Mouse (Mus musculus) kidney, postnatal 0 days (tissue): ENCODE measurements around the gene Tmcc1. TPM values are rescaled to one million over a fixed set of nuclear protein-coding genes. Genes with fewer than 3 reads are reported as not detected.

Source experiments
- ATAC-seq: fragments of 200-750 bp; cut with Nextera tagmentation; replicated peaks from 2 replicates; pipeline ENCODE4 v1.8.0; 2017; ENCODE audit warnings: low read depth, moderate number of reproducible peaks, moderate TSS enrichment, moderate library complexity; ENCODE audit not compliant: low FRiP score
- DNase-seq: peaks from one replicate; pipeline ENCODE4 v3.0.0-alpha.2; 2016; ENCODE audit warnings: low spot score
- H3K27ac ChIP-seq: fragments of 300-500 bp; sonication (generic); 2 replicates; pipeline ENCODE4 v1.5.1; 2014; ENCODE audit warnings: mild to moderate bottlenecking
- H3K27me3 ChIP-seq: fragments of 300-500 bp; sonication (generic); 2 replicates; pipeline ENCODE4 v1.6.1; 2014; ENCODE audit warnings: low read length, mixed read lengths; ENCODE audit not compliant: insufficient read depth
- H3K36me3 ChIP-seq: fragments of 300-500 bp; sonication (generic); 2 replicates; pipeline ENCODE4 v1.6.1; 2014; ENCODE audit warnings: low read length, mixed read lengths; ENCODE audit not compliant: insufficient read depth
- H3K4me1 ChIP-seq: fragments of 300-500 bp; sonication (generic); replicated peaks from 2 replicates; pipeline ENCODE4 v1.6.1; 2014; ENCODE audit warnings: antibody characterized with exemption, low read length, mixed read lengths; ENCODE audit not compliant: insufficient read depth
- H3K4me2 ChIP-seq: fragments of 300-500 bp; sonication (generic); 2 replicates; pipeline ENCODE4 v1.6.1; 2014; ENCODE audit warnings: mild to moderate bottlenecking, low read length, moderate library complexity, mixed read lengths
- H3K4me3 ChIP-seq: fragments of 300-500 bp; sonication (generic); replicated peaks from 2 replicates; pipeline ENCODE4 v1.5.1; 2014; ENCODE audit warnings: low read depth, low read length
- H3K9ac ChIP-seq: fragments of 300-500 bp; sonication (generic); 2 replicates; pipeline ENCODE4 v1.6.1; 2014; ENCODE audit warnings: low read depth, low read length
- H3K9me3 ChIP-seq: fragments of 300-500 bp; sonication (generic); replicated peaks from 2 replicates; pipeline ENCODE4 v1.6.1; 2016; ENCODE audit warnings: low read length, inconsistent platforms, mixed read lengths
- CTCF ChIP-seq: IDR thresholded peaks from 2 replicates; pipeline ENCODE4 v1.5.1; 2016; ENCODE audit warnings: antibody characterized with exemption, low read depth, mild to moderate bottlenecking, moderate library complexity
- WGBS: fragments of 180-500 bp; shearing (Covaris S2); extraction: QIAGEN DNeasy Blood & Tissue Kit; methylation state at CpG from one replicate; pipeline ENCODE4 v1.1.7; 2014; 5-methylcytosine and 5-hydroxymethylcytosine counted together
- polyA plus RNA-seq: library from polyadenylated mRNA; unstranded; fragments of >200 nt; fragmentation: Nextera tagmentation; extraction: Ambion mirVana; gene quantifications from 2 replicates; pipeline ENCODE4 v1.2.1, GENCODE M21; 2015

Tmcc1 gene
- polyA plus RNA-seq, 1 experiment from 2014 or later = 6.9 TPM

DNA sequence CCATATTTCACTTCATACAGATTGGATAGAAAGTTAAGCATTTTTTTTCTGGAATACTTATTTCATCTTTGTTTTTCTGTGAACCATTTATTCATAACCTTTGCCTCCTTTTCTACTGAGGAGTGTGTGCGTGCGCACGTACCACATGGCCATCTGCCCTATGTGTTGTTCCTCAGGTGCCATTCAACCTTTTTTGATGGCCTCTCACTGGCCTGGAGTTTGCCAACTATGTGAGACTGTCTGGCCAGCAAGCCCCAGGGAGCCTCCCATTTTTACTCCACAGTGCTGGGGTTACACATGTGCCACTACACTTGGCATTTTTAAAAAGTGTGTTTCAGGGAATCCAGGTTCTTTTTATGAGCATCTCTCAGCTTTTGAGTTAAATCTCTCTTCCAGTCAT, 177.4 kb downstream of the Tmcc1 start:
- TF ChIP-seq CTCF = no peak
- H3K36me3 ChIP-seq = peaks cover 5% of the 10 kb centered on the region; the same call in 1 of the 2 replicates
- H3K9me3 ChIP-seq = no peaks in the 10 kb centered on the region
- no peak overlapping the region for H3K9ac ChIP-seq
- no peaks in the 10 kb centered on the region for H3K4me1 ChIP-seq
- DNase-seq (no peak), ATAC-seq (no peak)
- no peak overlapping the region for H3K27ac ChIP-seq
- no peaks in the 10 kb centered on the region for H3K27me3 ChIP-seq
- 83% methylated on average over 3 of the region's 3 CpGs for WGBS
- H3K4me3 ChIP-seq = no peak overlapping the region
- no peak overlapping the region for H3K4me2 ChIP-seq

DNA sequence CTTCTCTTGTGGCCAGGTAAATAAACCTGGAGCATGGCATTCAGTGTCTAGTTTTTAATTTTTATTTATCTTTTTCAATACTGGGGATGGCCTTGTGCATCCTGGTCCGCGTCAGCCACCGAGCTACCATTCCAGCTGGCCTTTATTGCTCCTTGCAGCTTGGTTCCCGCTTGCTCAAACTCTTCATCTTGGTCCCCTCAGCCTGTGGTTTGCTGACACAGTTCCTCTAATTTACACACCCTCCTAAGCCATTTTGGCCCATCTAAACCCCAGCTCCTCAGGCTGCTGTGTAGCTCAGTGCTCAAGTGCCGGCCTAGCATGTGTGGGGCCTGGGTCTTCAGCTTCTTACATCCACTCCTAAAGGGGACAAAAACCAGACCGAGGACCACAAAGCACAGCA, 179.2 kb downstream of the Tmcc1 start:
- no peak overlapping the region for H3K4me2 ChIP-seq
- TF ChIP-seq CTCF = no peak
- no peak overlapping the region for H3K4me3 ChIP-seq
- no peak overlapping the region for H3K27ac ChIP-seq
- no peaks in the 10 kb centered on the region for H3K27me3 ChIP-seq
- no peaks in the 10 kb centered on the region for H3K4me1 ChIP-seq
- 68% methylated on average over 6 of the region's 6 CpGs for WGBS
- no peaks in the 10 kb centered on the region for H3K9me3 ChIP-seq
- no peak for ATAC-seq
- DNase-seq = no peak
- H3K9ac ChIP-seq = no peak overlapping the region
- no peaks in the 10 kb centered on the region; the same call in 1 of the 2 replicates for H3K36me3 ChIP-seq

DNA sequence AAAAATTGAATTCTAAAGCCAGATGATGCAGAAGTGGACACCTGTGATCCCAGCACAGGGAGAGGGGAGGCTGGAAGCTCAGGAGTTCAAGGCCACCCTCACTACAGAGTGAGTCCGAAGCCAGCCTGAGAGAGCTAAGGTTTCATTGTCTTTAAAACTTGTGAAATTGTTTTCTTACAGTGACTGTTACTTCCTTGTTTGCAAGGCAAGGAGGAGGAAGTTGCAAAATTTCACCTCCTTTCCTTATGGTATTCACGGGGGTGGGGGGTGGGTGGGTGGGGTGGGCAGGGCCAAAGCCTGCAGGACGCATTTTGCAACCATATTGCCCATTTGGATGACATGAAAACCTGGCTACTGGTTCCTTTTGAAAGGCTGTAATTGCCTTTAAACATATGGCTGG, 179.6 kb downstream of the Tmcc1 start:
- DNase-seq (no peak), ATAC-seq (no peak)
- Histone ChIP-seq H3K27ac (no peak overlapping the region), H3K9me3 (no peaks in the 10 kb centered on the region), H3K36me3 (no peaks in the 10 kb centered on the region), H3K4me1 (no peaks in the 10 kb centered on the region), H3K9ac (no peak overlapping the region), H3K4me3 (no peak overlapping the region), H3K4me2 (no peak overlapping the region), H3K27me3 (no peaks in the 10 kb centered on the region)
- no peak for TF ChIP-seq CTCF
- whole genome bisulfite sequencing = 50% methylated on average over 3 of the region's 3 CpGs

DNA sequence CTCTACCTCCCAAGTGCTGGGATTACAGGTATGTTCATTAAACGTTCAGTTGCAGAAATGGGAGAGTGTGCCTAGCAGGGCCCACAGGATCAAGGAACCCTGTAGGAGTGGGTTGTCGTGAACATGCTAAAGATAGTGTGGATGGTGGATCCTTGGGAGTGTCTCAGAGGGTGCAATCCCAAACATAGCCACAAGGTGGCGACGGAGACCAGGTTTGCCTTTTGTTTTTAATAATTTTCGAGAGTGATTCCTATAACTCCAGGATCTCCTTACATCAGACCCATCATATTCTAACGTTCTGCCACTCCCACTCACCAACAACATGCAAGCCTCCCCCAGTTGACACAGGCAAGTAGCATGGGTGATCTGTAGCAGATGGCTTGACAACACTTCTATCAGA, 182.7 kb downstream of the Tmcc1 start:
- H3K27me3 ChIP-seq = no peaks in the 10 kb centered on the region
- H3K4me3 ChIP-seq = no peak overlapping the region
- no peak overlapping the region for H3K4me2 ChIP-seq
- H3K27ac ChIP-seq = no peak overlapping the region
- no peak overlapping the region for H3K9ac ChIP-seq
- ATAC-seq = no peak
- DNase-seq = peak; percentile 83
- peak; percentile 99 for TF ChIP-seq CTCF
- 2% methylated on average over 6 of the region's 6 CpGs for WGBS
- no peaks in the 10 kb centered on the region for H3K36me3 ChIP-seq
- no peaks in the 10 kb centered on the region for H3K9me3 ChIP-seq
- peaks cover 13% of the 10 kb centered on the region for H3K4me1 ChIP-seq

DNA sequence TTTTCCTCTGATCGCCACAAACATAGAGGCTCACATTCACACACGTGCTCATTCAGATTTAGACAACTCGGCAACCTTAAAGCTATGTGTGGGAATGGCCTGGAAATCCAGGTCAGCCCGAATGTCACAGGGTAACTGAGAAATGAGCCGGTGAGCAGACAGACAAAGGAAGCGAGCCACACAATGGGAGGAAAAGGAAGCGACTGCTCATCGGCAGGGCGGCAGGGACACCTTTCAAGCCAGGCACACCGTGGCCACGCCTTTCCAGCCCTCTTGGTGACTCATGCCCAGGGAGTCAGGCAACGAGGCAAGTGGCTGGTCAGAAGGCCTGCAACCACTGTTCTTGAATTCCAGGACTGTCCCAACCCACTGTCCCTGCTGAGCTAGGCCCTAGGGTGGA, 183.9 kb downstream of the Tmcc1 start:
- no peaks in the 10 kb centered on the region for H3K27me3 ChIP-seq
- DNase-seq (peak; percentile 58), ATAC-seq (no peak)
- no peak overlapping the region for H3K9ac ChIP-seq
- H3K4me2 ChIP-seq = no peak overlapping the region
- peak overlapping the region; percentile 50; the same call in 1 of the 2 replicates for H3K27ac ChIP-seq
- no peak overlapping the region for H3K4me3 ChIP-seq
- WGBS = 65% methylated on average over 12 of the region's 12 CpGs
- no peak for TF ChIP-seq CTCF
- H3K4me1 ChIP-seq = peaks cover 21% of the 10 kb centered on the region
- no peaks in the 10 kb centered on the region for H3K36me3 ChIP-seq
- H3K9me3 ChIP-seq = no peaks in the 10 kb centered on the region

DNA sequence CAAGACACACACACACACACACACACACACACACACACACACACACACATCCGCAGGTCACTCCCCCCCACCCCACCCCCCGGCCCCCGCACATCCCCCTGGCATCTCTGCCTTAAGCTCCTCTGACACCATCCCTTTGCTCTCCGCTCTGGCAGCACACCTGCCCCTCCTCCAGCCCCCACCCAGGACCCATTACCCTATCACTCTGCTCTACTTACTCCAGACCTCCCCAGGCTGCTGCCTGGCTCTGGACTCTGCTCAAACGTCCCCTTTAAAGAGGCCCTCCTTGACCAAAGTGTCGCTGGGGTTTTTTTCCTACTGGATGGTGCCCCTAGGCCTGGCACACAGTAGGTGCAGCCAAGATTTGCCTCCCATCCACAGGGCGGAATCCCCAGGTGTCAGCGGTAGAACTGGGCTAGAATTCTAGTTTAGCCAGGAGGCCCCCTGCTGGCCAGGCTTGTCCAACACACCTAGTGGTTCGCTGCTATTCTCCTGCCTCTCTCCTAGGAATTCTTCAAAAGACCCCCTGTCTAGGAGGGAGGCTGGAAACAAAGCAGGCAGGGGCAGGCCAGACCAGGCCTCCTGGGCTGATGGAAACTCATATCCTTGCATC, 185.6 kb downstream of the Tmcc1 start:
- peak overlapping the region; percentile 29; the same call in 1 of the 2 replicates for H3K4me2 ChIP-seq
- no peak overlapping the region for H3K9ac ChIP-seq
- no peaks in the 10 kb centered on the region for H3K27me3 ChIP-seq
- H3K36me3 ChIP-seq = no peaks in the 10 kb centered on the region
- H3K4me1 ChIP-seq = peaks cover 32% of the 10 kb centered on the region
- no peak overlapping the region; the same call in 1 of the 2 replicates for H3K27ac ChIP-seq
- WGBS = 10% methylated on average over 9 of the region's 9 CpGs
- H3K4me3 ChIP-seq = no peak overlapping the region
- ATAC-seq (no peak; the same call in 1 of the 2 replicates), DNase-seq (peak; percentile 81)
- TF ChIP-seq CTCF = peak; percentile 79
- no peaks in the 10 kb centered on the region for H3K9me3 ChIP-seq

DNA sequence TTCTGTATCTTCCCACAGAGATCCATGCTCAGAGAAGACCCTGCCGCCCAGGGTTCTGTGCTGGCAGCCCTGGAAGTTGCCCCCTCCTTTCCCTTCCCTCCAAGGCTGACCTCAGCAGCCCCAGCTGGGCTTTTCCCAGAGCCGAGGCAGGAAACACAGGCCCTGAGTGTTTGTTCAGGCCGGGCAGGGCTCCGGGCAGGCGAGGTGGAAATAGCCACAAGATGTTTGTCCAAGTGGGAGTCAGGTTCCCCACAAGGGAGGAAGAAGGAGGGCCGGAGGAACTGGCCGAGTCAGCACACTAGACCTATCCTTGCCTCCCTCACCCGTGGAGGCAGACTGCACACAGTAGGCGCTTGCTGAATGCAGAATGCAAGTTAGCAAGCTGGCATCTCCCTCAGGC, 186.6 kb downstream of the Tmcc1 start:
- peak overlapping the region; percentile 90 for H3K27ac ChIP-seq
- 0 out of 2 replicates have a peak overlapping the region, but pooled peaks have one; percentile 4 for H3K4me2 ChIP-seq
- H3K9ac ChIP-seq = no peak overlapping the region
- DNase-seq (peak; percentile 74), ATAC-seq (peak; percentile 14)
- peaks cover 32% of the 10 kb centered on the region for H3K4me1 ChIP-seq
- no peaks in the 10 kb centered on the region for H3K9me3 ChIP-seq
- H3K27me3 ChIP-seq = no peaks in the 10 kb centered on the region
- TF ChIP-seq CTCF = no peak
- 16% methylated on average over 9 of the region's 9 CpGs for WGBS
- H3K4me3 ChIP-seq = no peak overlapping the region
- no peaks in the 10 kb centered on the region for H3K36me3 ChIP-seq
